8 mouse cellular contexts compared by ENCODE assay signal in the genomic region with DNA sequence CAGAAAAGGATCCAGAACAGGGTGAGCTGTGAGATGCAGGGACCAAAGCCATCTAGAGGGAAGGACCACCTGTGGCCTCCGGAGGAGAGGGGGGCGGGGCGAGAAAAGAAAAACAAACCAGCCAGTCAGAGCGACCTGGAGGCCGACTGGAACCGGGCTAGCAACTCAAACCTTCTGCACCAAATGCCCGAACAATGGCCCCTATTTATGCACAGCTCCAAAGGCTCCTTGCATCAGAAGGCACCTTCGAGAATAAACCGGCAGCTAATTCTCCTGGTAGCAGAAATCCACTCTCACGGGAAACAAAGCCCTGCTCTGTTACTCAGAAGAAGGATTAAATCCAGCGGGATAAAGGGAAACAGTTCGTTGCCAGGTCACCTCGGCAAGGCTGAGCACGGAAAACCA. TPM values are rescaled to one million over a fixed set of nuclear protein-coding genes. Genes with fewer than 3 reads are reported as not detected.
DNase-seq lines count a peak whose midpoint lies in the region; ATAC-seq and TF ChIP-seq lines count a peak whose summit lies in the region.

No protein-coding gene starts in this region.

- peak overlapping the region; percentile 29; the same call in 1 of the 2 replicates for H3K27ac ChIP-seq in cortical plate, adult 2 months (ENCODE audit: insufficient read depth, low read length)
- H3K27ac ChIP-seq in stomach, embryonic 15.5 days, result peak overlapping the region; percentile 67

- ATAC-seq in megakaryocyte, adult 5-6 weeks (ENCODE audit: poor library complexity, severe bottlenecking), result no peak
- no peak for ATAC-seq in stomach, embryonic 15.5 days (ENCODE audit: insufficient read depth, low FRiP score, low read depth)
- ATAC-seq in activated CD4-positive, CD25-positive, alpha-beta regulatory T cell, adult 4 months, result no peak

- no peak for TF ChIP-seq POLR2A in cortical plate, adult 2 months (IDR thresholded peaks at IDR 0.05; ENCODE audit: extremely low read depth, insufficient read depth, low read length)

- TF ChIP-seq CTCF in cortical plate, adult 2 months (IDR thresholded peaks at IDR 0.05; ENCODE audit: extremely low read depth, insufficient read depth, low read length), result no peak

- WGBS in stomach, embryonic 15.5 days, result 5% methylated on average over 14 of the region's 14 CpGs

- no peak overlapping the region for H3K9ac ChIP-seq in stomach, embryonic 15.5 days

- DNase-seq in frontal cortex, postnatal 10 days (ENCODE audit: low spot score in 2 of 2), result peak; percentile 59
- DNase-seq in kidney, postnatal 25 days, result peak; percentile 47 to 60
- DNase-seq in lung, postnatal 14 days, result peak; percentile 19

- H3K9me3 ChIP-seq in megakaryocyte, embryonic 14.5 days, result no peaks in the 10 kb centered on the region
- no peaks in the 10 kb centered on the region for H3K9me3 ChIP-seq in stomach, embryonic 15.5 days

- H3K36me3 ChIP-seq in megakaryocyte, embryonic 14.5 days (replicated peaks; ENCODE audit: low read length), result peaks cover 13% of the 10 kb centered on the region
- H3K36me3 ChIP-seq in stomach, embryonic 15.5 days, result no peaks in the 10 kb centered on the region

- H3K4me3 ChIP-seq in megakaryocyte, embryonic 14.5 days (replicated peaks), result peak overlapping the region; percentile 85
- H3K4me3 ChIP-seq in cortical plate, adult 2 months (ENCODE audit: insufficient read depth, low read length), result no peak overlapping the region
- H3K4me3 ChIP-seq in stomach, embryonic 15.5 days (replicated peaks), result peak overlapping the region; percentile 8; the same call in 1 of the 2 replicates

- no peaks in the 10 kb centered on the region for H3K27me3 ChIP-seq in megakaryocyte, embryonic 14.5 days (replicated peaks)
- H3K27me3 ChIP-seq in stomach, embryonic 15.5 days (replicated peaks), result no peaks in the 10 kb centered on the region

- peak overlapping the region; percentile 50 for H3K4me2 ChIP-seq in stomach, embryonic 15.5 days

- peaks cover 99% of the 10 kb centered on the region for H3K4me1 ChIP-seq in megakaryocyte, embryonic 14.5 days
- H3K4me1 ChIP-seq in cortical plate, adult 2 months (ENCODE audit: control insufficient read depth, insufficient read depth, low read length), result peaks cover 13% of the 10 kb centered on the region; the same call in 1 of the 2 replicates
- H3K4me1 ChIP-seq in stomach, embryonic 15.5 days, result peaks cover 17% of the 10 kb centered on the region; the same call in 1 of the 2 replicates

RNA-seq across cellular contexts. Expression of a gene that starts 57.2 kb away (rescaled TPM):
- 1.4 and 5.1 TPM in 2 replicates for polyA plus RNA-seq in megakaryocyte, embryonic 14.5 days (2012; ENCODE audit: insufficient read depth, low replicate concordance)
- 14.5 and 15.4 TPM in 2 replicates for total RNA-seq in megakaryocyte, adult 5-6 weeks (2015)
- total RNA-seq in megakaryocyte, adult 5-6 weeks (2017), result 8.5 and 11.7 TPM in 2 replicates
- polyA plus RNA-seq in cortical plate, adult 2 months (2012; rRNA removed), result 34.7 and 35.6 TPM in 2 replicates
- 14.0 and 15.2 TPM in 2 replicates for polyA plus RNA-seq in stomach, embryonic 15.5 days (2015; fragmentation: Nextera tagmentation; extraction: Ambion mirVana)
- 100 to 1,000 TPM; 101 to 116 TPM for polyA plus RNA-seq in activated CD4-positive, CD25-positive, alpha-beta regulatory T cell, adult 4 months (2017; shearing (Covaris generic))
